Mouse (Mus musculus) embryonic facial prominence, embryonic 14.5 days (tissue): ENCODE data around the gene Rps15. TPM values are rescaled to one million over a fixed set of nuclear protein-coding genes. Genes with fewer than 3 reads are reported as not detected.

Experiments used
- ATAC-seq: fragments of 200-750 bp; cut with Nextera tagmentation; 2 replicates; pipeline ENCODE4 v1.8.0; 2017; ENCODE audit warnings: low read depth, moderate number of reproducible peaks, moderate TSS enrichment
- DNase-seq: peaks from one replicate; pipeline ENCODE4 v3.0.0-alpha.2; 2015; ENCODE audit warnings: low spot score
- H3K27ac ChIP-seq: fragments of 300-500 bp; sonication (generic); replicated peaks from 2 replicates; pipeline ENCODE4 v1.5.1; 2014; ENCODE audit warnings: low read depth, mild to moderate bottlenecking, low read length, moderate library complexity
- H3K27me3 ChIP-seq: fragments of 300-500 bp; sonication (generic); replicated peaks from 2 replicates; pipeline ENCODE4 v1.6.1; 2014; ENCODE audit warnings: low read length; ENCODE audit not compliant: control insufficient read depth, insufficient read depth
- H3K36me3 ChIP-seq: fragments of 300-500 bp; sonication (generic); 2 replicates; pipeline ENCODE4 v1.6.1; 2014; ENCODE audit warnings: low read length, mixed read lengths; ENCODE audit not compliant: control insufficient read depth, insufficient read depth
- H3K4me1 ChIP-seq: fragments of 300-500 bp; sonication (generic); 2 replicates; pipeline ENCODE4 v1.6.1; 2014; ENCODE audit warnings: antibody characterized with exemption, low read length; ENCODE audit not compliant: control insufficient read depth, insufficient read depth
- H3K4me2 ChIP-seq: fragments of 300-500 bp; sonication (generic); 2 replicates; pipeline ENCODE4 v1.6.1; 2014; ENCODE audit warnings: low read depth, mild to moderate bottlenecking, low read length, moderate library complexity, mixed read lengths
- H3K4me3 ChIP-seq: fragments of 300-500 bp; sonication (generic); 2 replicates; pipeline ENCODE4 v1.5.1; 2014; ENCODE audit warnings: low read depth, mild to moderate bottlenecking, low read length
- H3K9ac ChIP-seq: fragments of 300-500 bp; sonication (generic); 2 replicates; pipeline ENCODE4 v1.6.1; 2014; ENCODE audit warnings: low read depth, mild to moderate bottlenecking, low read length, moderate library complexity, mixed read lengths
- H3K9me3 ChIP-seq: fragments of 300-500 bp; sonication (generic); 2 replicates; pipeline ENCODE4 v1.6.1; 2016; ENCODE audit warnings: low read length; ENCODE audit not compliant: control insufficient read depth
- WGBS: fragments of 180-500 bp; shearing (Covaris S2); extraction: QIAGEN DNeasy Blood & Tissue Kit; methylation state at CpG from one replicate; pipeline ENCODE4 v1.1.7; 2014; 5-methylcytosine and 5-hydroxymethylcytosine counted together
- microRNA-seq: library from miRNA; unstranded; fragments of <30 nt; microRNA quantifications from one replicate; pipeline ENCODE4, GENCODE M21; 2016; ENCODE audit warnings: borderline number of aligned reads
- polyA plus RNA-seq: library from polyadenylated mRNA; unstranded; fragments of >200 nt; fragmentation: Nextera tagmentation; extraction: Ambion mirVana; gene quantifications from 2 replicates; pipeline ENCODE4 v1.2.1, GENCODE M21; 2014

The Rps15 gene
- polyA plus RNA-seq, 1 experiment from 2014 or later = 1,145 TPM

DNA sequence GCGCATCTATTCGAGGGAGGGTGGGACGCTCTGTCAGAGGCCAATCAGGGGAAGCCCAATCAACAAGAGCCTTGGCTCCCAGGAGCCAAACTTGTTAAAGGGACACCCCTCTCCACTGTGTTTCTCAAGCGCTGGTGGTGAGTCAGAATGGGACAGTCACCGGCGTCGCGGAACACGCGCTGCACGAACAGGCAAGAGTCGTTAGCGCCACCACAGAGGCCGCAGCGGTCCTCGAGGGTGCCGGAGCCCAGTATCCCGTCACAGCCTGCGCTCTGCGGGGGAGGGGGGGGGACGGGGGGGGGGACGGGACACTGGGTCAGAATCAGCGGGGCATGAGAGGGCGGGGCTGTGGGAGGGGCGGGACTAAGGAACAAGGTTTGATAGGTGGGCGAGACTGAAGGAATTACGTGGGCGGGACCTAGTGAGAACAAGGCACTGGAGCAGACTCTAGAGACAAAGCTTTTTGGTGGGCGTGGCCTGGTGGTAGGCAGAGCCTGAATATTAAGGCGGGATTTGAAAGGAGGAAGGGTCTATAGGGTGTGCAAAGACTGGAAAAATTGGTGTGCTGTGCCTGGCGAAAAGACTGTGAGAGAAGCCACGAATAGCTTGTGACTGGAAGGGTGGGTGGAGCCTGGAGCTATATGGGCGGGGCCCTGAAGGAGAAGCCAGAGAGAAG, 50.6 kb downstream of the Rps15 start:
- Histone ChIP-seq H3K9ac (peak overlapping the region; percentile 2; the same call in 1 of the 2 replicates), H3K36me3 (no peaks in the 10 kb centered on the region), H3K27me3 (peaks cover 73% of the 10 kb centered on the region), H3K9me3 (no peaks in the 10 kb centered on the region), H3K4me1 (peaks cover 34% of the 10 kb centered on the region), H3K4me2 (peak overlapping the region; percentile 57), H3K4me3 (peak overlapping the region; percentile 37), H3K27ac (no peak overlapping the region)
- DNase-seq (peak; percentile 96), ATAC-seq (peak; percentile 74)
- under 1% methylated on average over 21 of the region's 33 CpGs for WGBS

DNA sequence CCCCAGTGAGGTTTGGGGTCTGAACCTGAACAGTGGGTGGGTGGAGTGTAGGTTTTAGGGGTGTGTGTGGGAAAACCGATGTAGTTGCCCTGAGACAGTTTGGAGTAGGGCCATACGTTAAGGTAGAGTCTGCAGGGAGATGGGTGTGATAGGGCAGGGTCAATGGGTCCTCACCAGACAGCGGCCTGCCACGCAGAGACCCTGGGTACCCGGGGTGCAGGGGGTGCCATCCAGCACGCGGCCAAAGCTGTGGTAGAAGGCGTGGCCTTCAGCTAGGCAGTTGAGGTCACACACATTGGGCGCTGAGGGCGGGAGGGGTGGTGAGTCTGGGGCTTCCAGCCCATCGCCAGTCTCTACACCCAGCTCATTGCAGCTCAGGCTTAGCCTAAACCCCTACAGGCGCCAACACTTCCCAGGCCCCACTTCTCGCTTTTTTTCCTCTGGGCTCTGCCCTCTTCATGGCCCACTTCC, 51.2 kb downstream of the Rps15 start:
- Histone ChIP-seq H3K9ac (peak overlapping the region; percentile 2; the same call in 1 of the 2 replicates), H3K4me1 (peaks cover 40% of the 10 kb centered on the region)

More for the DNA sequence above, 51.2 kb downstream of the Rps15 start:
- H3K9me3 ChIP-seq = no peaks in the 10 kb centered on the region
- H3K27ac ChIP-seq = no peak overlapping the region; the same call in 1 of the 2 replicates
- H3K4me2 ChIP-seq = peak overlapping the region; percentile 57
- 24% methylated on average over 13 of the region's 13 CpGs for WGBS
- peaks cover 79% of the 10 kb centered on the region for H3K27me3 ChIP-seq
- DNase-seq (no peak), ATAC-seq (no peak; the same call in 1 of the 2 replicates)
- peak overlapping the region; percentile 37 for H3K4me3 ChIP-seq
- H3K36me3 ChIP-seq = no peaks in the 10 kb centered on the region

Small RNA genes lying within 50 kb of the gene (microRNA-seq; reads per million reads assigned to microRNA genes)
- gene Mir6911 = not detected

Other genes with a start within 250 kb of the Rps15 start
- 505 and 517 TPM in 2 replicates for gene Gpx4, start 245.3 kb upstream of the Rps15 start, polyA plus RNA-seq
- 12.8 and 14.1 TPM in 2 replicates for gene Sbno2, start 186.9 kb upstream of the Rps15 start, polyA plus RNA-seq
- gene Stk11, start 176.7 kb upstream of the Rps15 start, polyA plus RNA-seq = 32.6 and 32.7 TPM in 2 replicates
- 474 and 475 TPM in 2 replicates for gene Atp5d, start 153.8 kb upstream of the Rps15 start, polyA plus RNA-seq
- gene Cbarp, start 151.6 kb upstream of the Rps15 start, polyA plus RNA-seq = 7.3 and 9.0 TPM in 2 replicates
- 34.2 and 37.0 TPM in 2 replicates for gene Midn, start 144.2 kb upstream of the Rps15 start, polyA plus RNA-seq
- gene Cirbp, start 126.5 kb upstream of the Rps15 start, polyA plus RNA-seq = 59.7 and 88.3 TPM in 2 replicates
- 11.0 and 13.1 TPM in 2 replicates for gene 1600002K03Rik, start 119.5 kb upstream of the Rps15 start, polyA plus RNA-seq
- gene Efna2, start 113.0 kb upstream of the Rps15 start, polyA plus RNA-seq = 20.9 and 23.6 TPM in 2 replicates
- 50.8 and 52.1 TPM in 2 replicates for gene Mum1, start 66.0 kb upstream of the Rps15 start, polyA plus RNA-seq
- gene Ndufs7, start 43.3 kb upstream of the Rps15 start, polyA plus RNA-seq = 360 and 370 TPM in 2 replicates
- gene Gamt, start 31.4 kb upstream of the Rps15 start, polyA plus RNA-seq = 124 and 139 TPM in 2 replicates
- 42.3 and 43.5 TPM in 2 replicates for gene Dazap1, start 31.0 kb upstream of the Rps15 start, polyA plus RNA-seq
- 6.2 and 7.4 TPM in 2 replicates for gene Apc2, start 3.5 kb downstream of the Rps15 start, polyA plus RNA-seq
- 38.5 and 46.3 TPM in 2 replicates for gene 2310011J03Rik, start 28.1 kb downstream of the Rps15 start, polyA plus RNA-seq
- gene Pcsk4, start 37.0 kb downstream of the Rps15 start, polyA plus RNA-seq = 1.7 and 2.9 TPM in 2 replicates
- 5.6 and 7.5 TPM in 2 replicates for gene Reep6, start 37.5 kb downstream of the Rps15 start, polyA plus RNA-seq
- 5.8 and 6.3 TPM in 2 replicates for gene Adamtsl5, start 56.0 kb downstream of the Rps15 start, polyA plus RNA-seq
- 0.47 and 0.72 TPM in 2 replicates for gene Plk5, start 64.0 kb downstream of the Rps15 start, polyA plus RNA-seq
- gene Mex3d, start 95.2 kb downstream of the Rps15 start, polyA plus RNA-seq = 6.2 and 6.4 TPM in 2 replicates
- gene Mbd3, start 107.1 kb downstream of the Rps15 start, polyA plus RNA-seq = 164 and 186 TPM in 2 replicates
- gene Uqcr11, start 114.4 kb downstream of the Rps15 start, polyA plus RNA-seq = 751 and 879 TPM in 2 replicates
- 93.7 and 112 TPM in 2 replicates for gene Tcf3, start 141.2 kb downstream of the Rps15 start, polyA plus RNA-seq
- not detected in 2 replicates for gene Onecut3, start 202.4 kb downstream of the Rps15 start, polyA plus RNA-seq
- 0.13 and 0.24 TPM in 2 replicates for gene Atp8b3, start 246.7 kb downstream of the Rps15 start, polyA plus RNA-seq